Mouse (Mus musculus): ENCODE results near the gene Zfp804b. TPM values are rescaled to one million over a fixed set of nuclear protein-coding genes. Genes with fewer than 3 reads are reported as not detected.

Gene Zfp804b
- polyA plus RNA-seq (2015; fragmentation: Nextera tagmentation; extraction: Ambion mirVana), result 0.11 and 0.30 TPM in 2 replicates

DNA sequence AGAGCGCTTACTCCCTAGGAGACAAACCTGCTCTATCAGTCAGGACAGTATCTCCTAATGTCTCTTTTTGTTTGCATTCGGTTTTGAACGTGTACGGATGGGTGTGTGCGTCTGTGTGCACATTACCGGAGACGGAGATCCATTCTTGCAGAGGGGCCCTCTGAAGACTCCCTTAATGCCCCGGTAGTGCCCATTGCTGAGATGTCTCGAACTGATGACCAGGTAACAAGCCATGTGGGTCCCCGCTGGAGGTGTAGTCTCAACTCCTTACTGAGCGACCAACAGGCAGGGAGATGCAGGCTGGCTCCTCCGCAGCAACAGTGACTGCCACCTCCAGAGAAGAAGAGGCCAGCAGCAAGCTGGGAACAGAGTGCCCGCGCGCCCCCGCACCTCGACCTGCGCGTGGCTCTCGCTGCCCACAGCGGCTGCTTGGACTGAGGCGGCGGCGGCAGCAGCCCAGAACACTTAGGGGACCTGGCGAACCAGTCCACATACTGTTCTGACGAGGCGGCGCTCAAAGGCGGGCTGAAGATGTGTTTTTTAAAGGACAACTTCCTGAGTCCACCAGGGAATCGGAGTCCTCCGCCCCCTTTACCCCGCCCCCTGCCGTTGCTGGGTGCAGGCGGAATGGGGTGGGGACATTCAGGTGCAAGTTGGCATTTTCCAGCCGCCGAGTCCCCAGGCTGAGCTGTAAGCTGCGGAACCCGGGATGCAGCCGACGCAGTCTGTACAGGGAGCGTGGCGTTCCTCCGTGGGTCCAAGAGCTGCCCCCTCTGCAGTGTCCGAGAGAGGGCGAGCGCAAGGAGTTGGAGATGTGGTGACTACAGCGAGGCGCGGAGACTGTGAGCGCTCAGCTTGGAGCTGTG lies at the start of gene Zfp804b:
Gene Zfp804b (minus strand): TSS at position 612 of the 866 bp plus-strand sequence.

DNA sequence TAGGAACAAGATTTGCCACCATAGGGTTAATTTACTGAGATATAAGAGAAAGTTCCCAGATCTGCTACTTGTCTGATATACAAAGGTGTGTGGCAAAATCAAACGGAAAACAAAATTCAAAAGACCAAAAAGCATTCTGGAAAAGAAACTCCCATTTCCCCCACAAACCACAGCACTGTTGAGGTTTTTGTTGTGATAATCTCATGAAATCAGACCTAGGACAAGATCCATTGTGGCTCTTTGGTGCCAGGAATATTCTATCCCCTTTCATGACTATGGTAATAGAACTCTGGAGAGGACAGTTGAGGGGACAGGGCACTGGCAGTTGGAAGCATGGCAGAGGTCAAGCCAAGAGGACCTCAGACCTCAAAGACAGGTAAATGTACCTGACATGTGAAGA lies 40.7 kb downstream of the Zfp804b start, which contains the start of gene Tex47:
Gene Tex47 (plus strand): TSS at position 301 of the 400 bp plus-strand sequence.

Other genes starting within 250 kb of the Zfp804b start
- not detected in 2 replicates for gene Tex47, start 40.6 kb downstream of the Zfp804b start, polyA plus RNA-seq (2015; fragmentation: Nextera tagmentation; extraction: Ambion mirVana)

Data from adrenal gland, postnatal 0 days (tissue).